Mouse (Mus musculus) layer of hippocampus, adult 9-10 months (tissue): Measurements from ENCODE around the gene Endou.

Experiments
- DNase-seq: peaks from one replicate; pipeline ENCODE4 v3.0.0; 2022; ENCODE audit warnings: low spot score

Gene Endou

GRCm38 (mm10) chr15:97731111-97731510 is at the start of gene Endou:
Gene Endou, minus strand, starts transcription at chr15:97731339.
- DNase-seq: no peak

- no peak for DNase-seq
Measured at GRCm38 (mm10) chr15:97780611-97781031, 49.5 kb upstream of the Endou start.

GRCm38 (mm10) chr15:97779576-97779975 is 48.4 kb upstream of the Endou start:
- DNase-seq: no peak

- DNase-seq: no peak
Measured at GRCm38 (mm10) chr15:97778311-97779098, 47.4 kb upstream of the Endou start, which contains the start of gene Slc48a1. Gene Slc48a1, plus strand, starts transcription at chr15:97778520.

- DNase-seq: no peak
Measured at GRCm38 (mm10) chr15:97776919-97777318, 45.8 kb upstream of the Endou start.

- DNase-seq: no peak
Measured at GRCm38 (mm10) chr15:97776514-97776913, 45.4 kb upstream of the Endou start.

GRCm38 (mm10) chr15:97773961-97774370 is 42.8 kb upstream of the Endou start:
- no peak for DNase-seq

- no peak for DNase-seq
Measured at GRCm38 (mm10) chr15:97773108-97773507, 42.0 kb upstream of the Endou start.

- no peak for DNase-seq
Measured at GRCm38 (mm10) chr15:97770280-97770679, 39.1 kb upstream of the Endou start.

GRCm38 (mm10) chr15:97768192-97768591 is 37.1 kb upstream of the Endou start:
- DNase-seq: no peak

- DNase-seq: no peak
Measured at GRCm38 (mm10) chr15:97767280-97768186, 36.4 kb upstream of the Endou start, which contains the start of gene Rapgef3. Gene Rapgef3, minus strand, starts transcription at chr15:97767972.

GRCm38 (mm10) chr15:97766594-97767279 is 35.6 kb upstream of the Endou start:
- no peak for DNase-seq

GRCm38 (mm10) chr15:97766194-97766593 is 35.1 kb upstream of the Endou start:
- no peak for DNase-seq

- DNase-seq: no peak
Measured at GRCm38 (mm10) chr15:97765090-97765794, 34.1 kb upstream of the Endou start.

GRCm38 (mm10) chr15:97764532-97764931 is 33.4 kb upstream of the Endou start:
- DNase-seq: no peak

GRCm38 (mm10) chr15:97763256-97764049 is 32.3 kb upstream of the Endou start:
- no peak for DNase-seq

- DNase-seq: no peak
Measured at GRCm38 (mm10) chr15:97762733-97763132, 31.6 kb upstream of the Endou start.

GRCm38 (mm10) chr15:97761438-97761837 is 30.3 kb upstream of the Endou start:
- no peak for DNase-seq

- DNase-seq: no peak
Measured at GRCm38 (mm10) chr15:97760952-97761351, 29.8 kb upstream of the Endou start.

- no peak for DNase-seq
Measured at GRCm38 (mm10) chr15:97760006-97760405, 28.9 kb upstream of the Endou start.

GRCm38 (mm10) chr15:97755361-97755760 is 24.2 kb upstream of the Endou start:
- no peak for DNase-seq
